Mouse (Mus musculus): ENCODE measurements around the gene Mgst2. TPM values are rescaled to one million over a fixed set of nuclear protein-coding genes. Genes with fewer than 3 reads are reported as not detected.

Mgst2 gene
- polyA plus RNA-seq, 1 experiment from 2014 or later, result 0.09 TPM

- Histone ChIP-seq H3K27me3 (ENCODE audit: control insufficient read depth, insufficient read depth, low read length) (no peaks in the 10 kb centered on the region), H3K4me2 (replicated peaks; ENCODE audit: low read depth, low read length) (no peak overlapping the region), H3K27ac (ENCODE audit: low read depth, low read length) (no peak overlapping the region), H3K9me3 (ENCODE audit: control insufficient read depth, low read length) (no peaks in the 10 kb centered on the region), H3K4me1 (replicated peaks; ENCODE audit: control insufficient read depth, insufficient read depth, low read length) (no peaks in the 10 kb centered on the region), H3K9ac (ENCODE audit: low read depth, low read length) (no peak overlapping the region), H3K4me3 (ENCODE audit: low read depth, low read length) (no peak overlapping the region), H3K36me3 (ENCODE audit: control insufficient read depth, insufficient read depth, low read length) (no peaks in the 10 kb centered on the region)
- WGBS, result 76% methylated on average over 11 of the region's 11 CpGs
- ATAC-seq (ENCODE audit: low FRiP score) (no peak), DNase-seq (ENCODE audit: low spot score) (no peak)
Observed at GRCm38 (mm10) chr3:51661880-51662550, 1.9 kb downstream of the Mgst2 start.

GRCm38 (mm10) chr3:51662557-51662956 lies 2.4 kb downstream of the Mgst2 start:
- no peaks in the 10 kb centered on the region for H3K4me1 ChIP-seq (replicated peaks; ENCODE audit: control insufficient read depth, insufficient read depth, low read length)
- no peaks in the 10 kb centered on the region for H3K9me3 ChIP-seq (ENCODE audit: control insufficient read depth, low read length)
- WGBS, result 68% methylated on average over 6 of the region's 6 CpGs
- DNase-seq (ENCODE audit: low spot score) (no peak), ATAC-seq (ENCODE audit: low FRiP score) (no peak)
- H3K9ac ChIP-seq (ENCODE audit: low read depth, low read length), result no peak overlapping the region
- no peak overlapping the region for H3K4me3 ChIP-seq (ENCODE audit: low read depth, low read length)
- H3K27ac ChIP-seq (ENCODE audit: low read depth, low read length), result no peak overlapping the region
- no peaks in the 10 kb centered on the region for H3K27me3 ChIP-seq (ENCODE audit: control insufficient read depth, insufficient read depth, low read length)
- H3K36me3 ChIP-seq (ENCODE audit: control insufficient read depth, insufficient read depth, low read length), result no peaks in the 10 kb centered on the region
- no peak overlapping the region for H3K4me2 ChIP-seq (replicated peaks; ENCODE audit: low read depth, low read length)

- Histone ChIP-seq H3K9ac (ENCODE audit: low read depth, low read length) (no peak overlapping the region), H3K9me3 (ENCODE audit: control insufficient read depth, low read length) (no peaks in the 10 kb centered on the region), H3K36me3 (ENCODE audit: control insufficient read depth, insufficient read depth, low read length) (no peaks in the 10 kb centered on the region), H3K27ac (ENCODE audit: low read depth, low read length) (no peak overlapping the region), H3K4me1 (replicated peaks; ENCODE audit: control insufficient read depth, insufficient read depth, low read length) (no peaks in the 10 kb centered on the region), H3K4me2 (replicated peaks; ENCODE audit: low read depth, low read length) (no peak overlapping the region), H3K4me3 (ENCODE audit: low read depth, low read length) (no peak overlapping the region), H3K27me3 (ENCODE audit: control insufficient read depth, insufficient read depth, low read length) (no peaks in the 10 kb centered on the region)
- ATAC-seq (ENCODE audit: low FRiP score) (no peak), DNase-seq (ENCODE audit: low spot score) (no peak)
- WGBS, result 43% methylated on average over 2 of the region's 2 CpGs
Observed at GRCm38 (mm10) chr3:51668607-51669006, 8.4 kb downstream of the Mgst2 start.

GRCm38 (mm10) chr3:51670414-51671070 lies 10.4 kb downstream of the Mgst2 start:
- H3K27ac ChIP-seq (ENCODE audit: low read depth, low read length), result no peak overlapping the region
- no peak overlapping the region for H3K4me3 ChIP-seq (ENCODE audit: low read depth, low read length)
- no peak for ATAC-seq (ENCODE audit: low FRiP score)
- DNase-seq (ENCODE audit: low spot score), result no peak
- no peak overlapping the region for H3K4me2 ChIP-seq (replicated peaks; ENCODE audit: low read depth, low read length)
- H3K36me3 ChIP-seq (ENCODE audit: control insufficient read depth, insufficient read depth, low read length), result no peaks in the 10 kb centered on the region
- no peak overlapping the region for H3K9ac ChIP-seq (ENCODE audit: low read depth, low read length)
- 82% methylated on average over 5 of the region's 5 CpGs for WGBS
- H3K9me3 ChIP-seq (ENCODE audit: control insufficient read depth, low read length), result no peaks in the 10 kb centered on the region
- no peaks in the 10 kb centered on the region for H3K27me3 ChIP-seq (ENCODE audit: control insufficient read depth, insufficient read depth, low read length)
- H3K4me1 ChIP-seq (replicated peaks; ENCODE audit: control insufficient read depth, insufficient read depth, low read length), result no peaks in the 10 kb centered on the region

GRCm38 (mm10) chr3:51671071-51671469 lies 10.9 kb downstream of the Mgst2 start:
- Histone ChIP-seq H3K36me3 (ENCODE audit: control insufficient read depth, insufficient read depth, low read length) (no peaks in the 10 kb centered on the region), H3K27ac (ENCODE audit: low read depth, low read length) (no peak overlapping the region), H3K9ac (ENCODE audit: low read depth, low read length) (no peak overlapping the region), H3K9me3 (ENCODE audit: control insufficient read depth, low read length) (no peaks in the 10 kb centered on the region), H3K27me3 (ENCODE audit: control insufficient read depth, insufficient read depth, low read length) (no peaks in the 10 kb centered on the region), H3K4me3 (ENCODE audit: low read depth, low read length) (no peak overlapping the region), H3K4me1 (replicated peaks; ENCODE audit: control insufficient read depth, insufficient read depth, low read length) (no peaks in the 10 kb centered on the region), H3K4me2 (replicated peaks; ENCODE audit: low read depth, low read length) (no peak overlapping the region)
- DNase-seq (ENCODE audit: low spot score), result no peak
- ATAC-seq (ENCODE audit: low FRiP score), result no peak
- WGBS, result 86% methylated on average over 1 of the region's 1 CpGs

- no peak overlapping the region for H3K9ac ChIP-seq (ENCODE audit: low read depth, low read length)
- no peak overlapping the region for H3K4me2 ChIP-seq (replicated peaks; ENCODE audit: low read depth, low read length)
- no peaks in the 10 kb centered on the region for H3K9me3 ChIP-seq (ENCODE audit: control insufficient read depth, low read length)
- no peaks in the 10 kb centered on the region for H3K27me3 ChIP-seq (ENCODE audit: control insufficient read depth, insufficient read depth, low read length)
- no peaks in the 10 kb centered on the region for H3K4me1 ChIP-seq (replicated peaks; ENCODE audit: control insufficient read depth, insufficient read depth, low read length)
- DNase-seq (ENCODE audit: low spot score) (no peak), ATAC-seq (ENCODE audit: low FRiP score) (no peak)
- no peak overlapping the region for H3K27ac ChIP-seq (ENCODE audit: low read depth, low read length)
- H3K36me3 ChIP-seq (ENCODE audit: control insufficient read depth, insufficient read depth, low read length), result no peaks in the 10 kb centered on the region
- no peak overlapping the region for H3K4me3 ChIP-seq (ENCODE audit: low read depth, low read length)
- WGBS, result 49% methylated on average over 4 of the region's 4 CpGs
Observed at GRCm38 (mm10) chr3:51672631-51673030, 12.5 kb downstream of the Mgst2 start.

GRCm38 (mm10) chr3:51673408-51674086 lies 13.4 kb downstream of the Mgst2 start:
- Histone ChIP-seq H3K36me3 (ENCODE audit: control insufficient read depth, insufficient read depth, low read length) (no peaks in the 10 kb centered on the region), H3K4me1 (replicated peaks; ENCODE audit: control insufficient read depth, insufficient read depth, low read length) (no peaks in the 10 kb centered on the region), H3K9me3 (ENCODE audit: control insufficient read depth, low read length) (no peaks in the 10 kb centered on the region), H3K27me3 (ENCODE audit: control insufficient read depth, insufficient read depth, low read length) (no peaks in the 10 kb centered on the region), H3K27ac (ENCODE audit: low read depth, low read length) (no peak overlapping the region), H3K9ac (ENCODE audit: low read depth, low read length) (no peak overlapping the region), H3K4me2 (replicated peaks; ENCODE audit: low read depth, low read length) (no peak overlapping the region), H3K4me3 (ENCODE audit: low read depth, low read length) (no peak overlapping the region)
- 73% methylated on average over 21 of the region's 21 CpGs for WGBS
- ATAC-seq (ENCODE audit: low FRiP score), result 0 out of 2 replicates have a peak, but pooled peaks have one; percentile 25
- peak; percentile 54 for DNase-seq (ENCODE audit: low spot score)

GRCm38 (mm10) chr3:51674963-51675362 lies 14.8 kb downstream of the Mgst2 start:
- H3K4me1 ChIP-seq (replicated peaks; ENCODE audit: control insufficient read depth, insufficient read depth, low read length), result no peaks in the 10 kb centered on the region
- no peak overlapping the region for H3K4me2 ChIP-seq (replicated peaks; ENCODE audit: low read depth, low read length)
- H3K36me3 ChIP-seq (ENCODE audit: control insufficient read depth, insufficient read depth, low read length), result no peaks in the 10 kb centered on the region
- H3K9ac ChIP-seq (ENCODE audit: low read depth, low read length), result no peak overlapping the region
- H3K4me3 ChIP-seq (ENCODE audit: low read depth, low read length), result no peak overlapping the region
- H3K9me3 ChIP-seq (ENCODE audit: control insufficient read depth, low read length), result no peaks in the 10 kb centered on the region
- WGBS, result 86% methylated on average over 3 of the region's 3 CpGs
- H3K27me3 ChIP-seq (ENCODE audit: control insufficient read depth, insufficient read depth, low read length), result no peaks in the 10 kb centered on the region
- ATAC-seq (ENCODE audit: low FRiP score), result no peak
- no peak overlapping the region for H3K27ac ChIP-seq (ENCODE audit: low read depth, low read length)
- no peak for DNase-seq (ENCODE audit: low spot score)
